Mouse (Mus musculus) forebrain, embryonic 12.5 days (tissue): ENCODE measurements at regions not wholly inside any gene's neighbourhood (a gene's known extent, or its start where the extent isn't known, plus 50 kb on each side); places are given as distances from the start of the nearest gene placed in this dataset.
A peak's percentile ranks its signal among the peaks of the same experiment; 100 is the strongest.

Source experiments
- ATAC-seq: fragments of 200-750 bp; cut with Nextera tagmentation; 2 replicates; pipeline ENCODE4 v1.8.0; 2017; ENCODE audit warnings: moderate TSS enrichment; ENCODE audit not compliant: low FRiP score
- H3K27ac ChIP-seq: fragments of 300-500 bp; sonication (generic); 2 replicates; pipeline ENCODE4 v1.5.1; 2016; ENCODE audit warnings: mild to moderate bottlenecking
- H3K27me3 ChIP-seq: fragments of 300-500 bp; sonication (generic); 2 replicates; pipeline ENCODE4 v1.6.1; 2016; ENCODE audit warnings: mild to moderate bottlenecking
- H3K36me3 ChIP-seq: fragments of 300-500 bp; sonication (generic); replicated peaks from 2 replicates; pipeline ENCODE4 v1.6.1; 2016; ENCODE audit warnings: mild to moderate bottlenecking
- H3K4me1 ChIP-seq: fragments of 300-500 bp; sonication (generic); 2 replicates; pipeline ENCODE4 v1.6.1; 2016
- H3K4me2 ChIP-seq: fragments of 300-500 bp; sonication (generic); 2 replicates; pipeline ENCODE4 v1.6.1; 2016; ENCODE audit warnings: mild to moderate bottlenecking, moderate library complexity
- H3K4me3 ChIP-seq: fragments of 300-500 bp; sonication (generic); replicated peaks from 2 replicates; pipeline ENCODE4 v1.5.1; 2016; ENCODE audit warnings: mild to moderate bottlenecking
- H3K9ac ChIP-seq: fragments of 300-500 bp; sonication (generic); 2 replicates; pipeline ENCODE4 v1.6.1; 2016; ENCODE audit warnings: mild to moderate bottlenecking
- H3K9me3 ChIP-seq: fragments of 300-500 bp; sonication (generic); 2 replicates; pipeline ENCODE4 v1.6.1; 2016
- WGBS: fragments of 180-500 bp; shearing (Covaris S2); methylation state at CpG from one replicate; pipeline ENCODE4 v1.1.7; 2016; 5-methylcytosine and 5-hydroxymethylcytosine counted together

- Histone ChIP-seq H3K4me1 (no peaks in the 10 kb centered on the region), H3K27me3 (no peaks in the 10 kb centered on the region), H3K9me3 (no peaks in the 10 kb centered on the region), H3K27ac (no peak overlapping the region), H3K4me2 (no peak overlapping the region), H3K36me3 (no peaks in the 10 kb centered on the region), H3K4me3 (no peak overlapping the region), H3K9ac (no peak overlapping the region)
- ATAC-seq: no peak
- 90% methylated on average over 4 of the region's 4 CpGs for WGBS
These were observed 326.6 kb upstream of the Fam92a start for GRCm38 (mm10) chr4:12498426-12498825.

- H3K4me3 ChIP-seq: no peak overlapping the region
- no peaks in the 10 kb centered on the region for H3K36me3 ChIP-seq
- no peaks in the 10 kb centered on the region for H3K4me1 ChIP-seq
- no peaks in the 10 kb centered on the region for H3K27me3 ChIP-seq
- H3K4me2 ChIP-seq: no peak overlapping the region
- 93% methylated on average over 2 of the region's 2 CpGs for WGBS
- no peaks in the 10 kb centered on the region for H3K9me3 ChIP-seq
- ATAC-seq: no peak
- no peak overlapping the region for H3K9ac ChIP-seq
- H3K27ac ChIP-seq: no peak overlapping the region
These were observed 320.7 kb upstream of the Fam92a start for GRCm38 (mm10) chr4:12492468-12492867.

GRCm38 (mm10) chr4:12491306-12491705 lies 319.5 kb upstream of the Fam92a start:
- Histone ChIP-seq H3K4me2 (no peak overlapping the region), H3K4me1 (no peaks in the 10 kb centered on the region), H3K36me3 (no peaks in the 10 kb centered on the region), H3K9ac (no peak overlapping the region), H3K27ac (no peak overlapping the region), H3K27me3 (no peaks in the 10 kb centered on the region), H3K9me3 (no peaks in the 10 kb centered on the region), H3K4me3 (no peak overlapping the region)
- ATAC-seq: no peak
- WGBS: 92% methylated on average over 6 of the region's 6 CpGs

GRCm38 (mm10) chr4:12490066-12490465 lies 318.3 kb upstream of the Fam92a start:
- Histone ChIP-seq H3K9ac (no peak overlapping the region), H3K4me1 (no peaks in the 10 kb centered on the region), H3K27ac (no peak overlapping the region), H3K9me3 (no peaks in the 10 kb centered on the region), H3K4me2 (no peak overlapping the region), H3K36me3 (no peaks in the 10 kb centered on the region), H3K27me3 (no peaks in the 10 kb centered on the region), H3K4me3 (no peak overlapping the region)
- no peak for ATAC-seq
- 85% methylated on average over 3 of the region's 3 CpGs for WGBS

GRCm38 (mm10) chr4:12489358-12489757 lies 317.5 kb upstream of the Fam92a start:
- 75% methylated on average over 6 of the region's 6 CpGs for WGBS
- no peaks in the 10 kb centered on the region for H3K27me3 ChIP-seq
- no peak for ATAC-seq

GRCm38 (mm10) chr4:12481481-12481880 lies 309.7 kb upstream of the Fam92a start:
- no peak for ATAC-seq
- H3K4me1 ChIP-seq: no peaks in the 10 kb centered on the region
- no peaks in the 10 kb centered on the region for H3K27me3 ChIP-seq
- no peak overlapping the region for H3K4me3 ChIP-seq
- H3K9me3 ChIP-seq: no peaks in the 10 kb centered on the region
- no peak overlapping the region for H3K4me2 ChIP-seq
- H3K27ac ChIP-seq: no peak overlapping the region
- no peaks in the 10 kb centered on the region for H3K36me3 ChIP-seq
- WGBS: 40% methylated on average over 4 of the region's 4 CpGs
- no peak overlapping the region for H3K9ac ChIP-seq

More at GRCm38 (mm10) chr4:12489358-12489757, 317.5 kb upstream of the Fam92a start:
- Histone ChIP-seq H3K4me2 (no peak overlapping the region), H3K4me3 (no peak overlapping the region), H3K9me3 (no peaks in the 10 kb centered on the region), H3K36me3 (no peaks in the 10 kb centered on the region), H3K27ac (no peak overlapping the region), H3K9ac (no peak overlapping the region), H3K4me1 (no peaks in the 10 kb centered on the region)

GRCm38 (mm10) chr4:12476717-12477116 lies 304.9 kb upstream of the Fam92a start:
- Histone ChIP-seq H3K9me3 (no peaks in the 10 kb centered on the region), H3K36me3 (no peaks in the 10 kb centered on the region), H3K27me3 (no peaks in the 10 kb centered on the region), H3K4me2 (no peak overlapping the region), H3K9ac (no peak overlapping the region), H3K27ac (no peak overlapping the region), H3K4me3 (no peak overlapping the region), H3K4me1 (no peaks in the 10 kb centered on the region)
- WGBS: 86% methylated on average over 7 of the region's 7 CpGs
- ATAC-seq: no peak

- H3K9me3 ChIP-seq: no peaks in the 10 kb centered on the region
- H3K4me1 ChIP-seq: no peaks in the 10 kb centered on the region
- no peaks in the 10 kb centered on the region for H3K27me3 ChIP-seq
- no peak overlapping the region for H3K4me2 ChIP-seq
- no peak overlapping the region for H3K9ac ChIP-seq
- ATAC-seq: peak; percentile 57; the same call in 1 of the 2 replicates
- H3K36me3 ChIP-seq: no peaks in the 10 kb centered on the region
- H3K4me3 ChIP-seq: no peak overlapping the region
- WGBS: 50% methylated on average over 4 of the region's 4 CpGs
- 0 out of 2 replicates have a peak overlapping the region, but pooled peaks have one; percentile 50 for H3K27ac ChIP-seq
These were observed 303.3 kb upstream of the Fam92a start for GRCm38 (mm10) chr4:12474981-12475568.

GRCm38 (mm10) chr4:12474421-12474820 lies 302.6 kb upstream of the Fam92a start:
- H3K36me3 ChIP-seq: no peaks in the 10 kb centered on the region
- no peak overlapping the region for H3K4me3 ChIP-seq
- ATAC-seq: peak; percentile 30; the same call in 1 of the 2 replicates
- H3K4me2 ChIP-seq: no peak overlapping the region
- no peaks in the 10 kb centered on the region for H3K4me1 ChIP-seq
- no peaks in the 10 kb centered on the region for H3K9me3 ChIP-seq
- 40% methylated on average over 1 of the region's 1 CpGs for WGBS
- no peak overlapping the region for H3K9ac ChIP-seq
- 0 out of 2 replicates have a peak overlapping the region, but pooled peaks have one; percentile 50 for H3K27ac ChIP-seq
- H3K27me3 ChIP-seq: no peaks in the 10 kb centered on the region

GRCm38 (mm10) chr4:12461701-12462100 lies 289.9 kb upstream of the Fam92a start:
- Histone ChIP-seq H3K27me3 (no peaks in the 10 kb centered on the region), H3K27ac (no peak overlapping the region), H3K4me1 (no peaks in the 10 kb centered on the region), H3K36me3 (no peaks in the 10 kb centered on the region), H3K9me3 (no peaks in the 10 kb centered on the region), H3K4me2 (no peak overlapping the region), H3K4me3 (no peak overlapping the region), H3K9ac (no peak overlapping the region)
- ATAC-seq: no peak
- WGBS: 86% methylated on average over 2 of the region's 2 CpGs

- WGBS: 76% methylated on average over 4 of the region's 4 CpGs
- Histone ChIP-seq H3K4me3 (no peak overlapping the region), H3K27me3 (no peaks in the 10 kb centered on the region), H3K4me1 (no peaks in the 10 kb centered on the region), H3K4me2 (no peak overlapping the region), H3K9ac (no peak overlapping the region), H3K27ac (no peak overlapping the region), H3K36me3 (no peaks in the 10 kb centered on the region), H3K9me3 (no peaks in the 10 kb centered on the region)
- ATAC-seq: no peak
These were observed 289.4 kb upstream of the Fam92a start for GRCm38 (mm10) chr4:12461251-12461650.

GRCm38 (mm10) chr4:12457978-12458597 lies 286.3 kb upstream of the Fam92a start:
- H3K9ac ChIP-seq: no peak overlapping the region
- H3K9me3 ChIP-seq: no peaks in the 10 kb centered on the region
- no peak overlapping the region for H3K4me3 ChIP-seq
- H3K27me3 ChIP-seq: no peaks in the 10 kb centered on the region
- 88% methylated on average over 8 of the region's 8 CpGs for WGBS
- H3K36me3 ChIP-seq: no peaks in the 10 kb centered on the region
- H3K27ac ChIP-seq: no peak overlapping the region
- H3K4me2 ChIP-seq: no peak overlapping the region
- no peaks in the 10 kb centered on the region for H3K4me1 ChIP-seq
- ATAC-seq: no peak

- no peak overlapping the region for H3K4me2 ChIP-seq
- ATAC-seq: no peak
- WGBS: 88% methylated on average over 2 of the region's 2 CpGs
- no peaks in the 10 kb centered on the region for H3K36me3 ChIP-seq
- no peaks in the 10 kb centered on the region for H3K4me1 ChIP-seq
- H3K9ac ChIP-seq: no peak overlapping the region
- no peak overlapping the region for H3K27ac ChIP-seq
- H3K4me3 ChIP-seq: no peak overlapping the region
- no peaks in the 10 kb centered on the region for H3K9me3 ChIP-seq
- no peaks in the 10 kb centered on the region for H3K27me3 ChIP-seq
These were observed 280.3 kb upstream of the Fam92a start for GRCm38 (mm10) chr4:12452086-12452485.
